Mouse (Mus musculus) gonadal fat pad, adult 2 months (tissue): ENCODE measurements around the gene Lpar3. TPM values are rescaled to one million over a fixed set of nuclear protein-coding genes. Genes with fewer than 3 reads are reported as not detected.

Experiments used
- DNase-seq: peaks from one replicate; pipeline ENCODE4 v3.0.0-alpha.2; 2012; ENCODE audit warnings: low read depth
- polyA plus RNA-seq: library from polyadenylated mRNA; depleted of rRNA; stranded (reverse); fragments of >200 nt; gene quantifications from 2 replicates; pipeline ENCODE4 v1.2.3, GENCODE M21; 2012; rRNA removed

The Lpar3 gene
- polyA plus RNA-seq, result 0.55 and 0.58 TPM in 2 replicates

- DNase-seq, result no peak
Measured at GRCm38 (mm10) chr3:146220776-146221486, at the start of gene Lpar3. TSS of gene Lpar3 (plus strand) at chr3:146220963.

- DNase-seq, result no peak
Measured at GRCm38 (mm10) chr3:146173030-146173429, 47.7 kb upstream of the Lpar3 start.

- DNase-seq, result no peak
Measured at GRCm38 (mm10) chr3:146174215-146174614, 46.5 kb upstream of the Lpar3 start.

- no peak for DNase-seq
Measured at GRCm38 (mm10) chr3:146177295-146177694, 43.5 kb upstream of the Lpar3 start.

GRCm38 (mm10) chr3:146177748-146178582, 42.8 kb upstream of the Lpar3 start:
- no peak for DNase-seq

- DNase-seq, result no peak
Measured at GRCm38 (mm10) chr3:146180341-146180740, 40.4 kb upstream of the Lpar3 start.

GRCm38 (mm10) chr3:146180986-146181385, 39.8 kb upstream of the Lpar3 start:
- DNase-seq, result no peak

- no peak for DNase-seq
Measured at GRCm38 (mm10) chr3:146184992-146185657, 35.6 kb upstream of the Lpar3 start.

GRCm38 (mm10) chr3:146186033-146186432, 34.7 kb upstream of the Lpar3 start:
- DNase-seq, result no peak

- no peak for DNase-seq
Measured at GRCm38 (mm10) chr3:146189933-146190332, 30.8 kb upstream of the Lpar3 start.

- no peak for DNase-seq
Measured at GRCm38 (mm10) chr3:146192507-146192906, 28.3 kb upstream of the Lpar3 start.

- DNase-seq, result no peak
Measured at GRCm38 (mm10) chr3:146195153-146195552, 25.6 kb upstream of the Lpar3 start.

GRCm38 (mm10) chr3:146196301-146196700, 24.5 kb upstream of the Lpar3 start:
- no peak for DNase-seq

GRCm38 (mm10) chr3:146196780-146197743, 23.7 kb upstream of the Lpar3 start:
- DNase-seq, result no peak

GRCm38 (mm10) chr3:146197785-146198184, 23.0 kb upstream of the Lpar3 start:
- DNase-seq, result no peak

GRCm38 (mm10) chr3:146198803-146199481, 21.8 kb upstream of the Lpar3 start:
- no peak for DNase-seq

GRCm38 (mm10) chr3:146199486-146199885, 21.3 kb upstream of the Lpar3 start:
- DNase-seq, result no peak

GRCm38 (mm10) chr3:146204375-146204774, 16.4 kb upstream of the Lpar3 start:
- DNase-seq, result no peak

GRCm38 (mm10) chr3:146205305-146205704, 15.5 kb upstream of the Lpar3 start:
- no peak for DNase-seq

GRCm38 (mm10) chr3:146206635-146207034, 14.1 kb upstream of the Lpar3 start:
- no peak for DNase-seq

- no peak for DNase-seq
Measured at GRCm38 (mm10) chr3:146207440-146207839, 13.3 kb upstream of the Lpar3 start.
